Mouse (Mus musculus) CH12.LX (cell line): ENCODE results near the gene Lysmd1.

Experiments
- CHD1 ChIP-seq: IDR thresholded peaks from 2 replicates; pipeline ENCODE4 v1.6.1; 2012; ENCODE audit warnings: low read depth, low read length, improper control_type of control experiment, inconsistent platforms
- CTCF ChIP-seq, 2 experiments: IDR thresholded peaks in 1 of 2; conservative IDR thresholded peaks in 1 of 2; 2 replicates each; pipeline ENCODE4 v1.5.1; 2011 to 2012; ENCODE audit warnings: low read depth in 2 of 2, low read length in 2 of 2, improper control_type of control experiment in 1 of 2, inconsistent platforms in 1 of 2, mild to moderate bottlenecking in 1 of 2, moderate library complexity in 1 of 2
- ELF1 ChIP-seq: IDR thresholded peaks from 2 replicates; pipeline ENCODE4 v1.6.1; 2014; ENCODE audit warnings: low read depth, mild to moderate bottlenecking, inconsistent platforms, low read length, improper control_type of control experiment
- POLR2A ChIP-seq: IDR thresholded peaks from 2 replicates; pipeline ENCODE4 v1.6.1; 2011; ENCODE audit warnings: low read depth, mild to moderate bottlenecking, improper control_type of control experiment, low read length
- ZNF384 ChIP-seq: IDR thresholded peaks from 2 replicates; pipeline ENCODE4 v1.6.1; 2012; ENCODE audit warnings: low read depth, low read length, improper control_type of control experiment, inconsistent platforms

DNA sequence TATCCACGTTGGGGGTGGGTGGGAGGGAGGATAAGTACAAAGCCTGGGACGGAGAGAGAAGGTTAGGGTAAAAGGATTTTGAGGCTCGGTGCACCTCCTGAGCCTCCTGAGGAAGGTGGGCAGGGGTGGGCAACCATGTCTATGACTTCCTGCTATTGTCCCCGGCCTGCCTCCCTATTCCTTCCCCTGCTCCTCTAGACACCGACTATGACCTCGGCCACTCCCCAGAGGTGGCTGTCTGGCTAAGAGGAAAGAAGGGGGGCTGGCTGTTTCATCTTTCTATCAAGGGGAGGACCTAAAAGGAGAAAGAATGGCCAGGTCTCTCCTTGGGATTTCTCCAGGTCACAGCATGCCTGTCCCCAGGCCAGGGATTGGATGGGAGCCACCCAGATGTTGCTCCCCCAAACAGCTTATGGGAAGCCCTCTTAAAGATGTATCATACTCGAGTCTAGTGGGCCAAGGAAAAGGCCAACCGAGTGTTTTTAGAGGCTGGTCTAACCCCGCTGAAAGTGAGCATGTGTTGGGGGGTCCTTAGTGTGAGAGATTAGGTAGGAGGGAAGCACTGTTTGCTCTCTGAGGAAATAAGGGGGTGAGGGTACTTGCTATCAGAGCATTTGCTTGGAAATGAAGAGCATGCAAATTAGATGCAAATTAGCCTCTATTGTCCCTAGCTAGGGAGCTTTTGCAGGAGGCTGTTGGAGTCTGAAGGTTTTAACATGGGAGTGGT, 27.9 kb downstream of the Lysmd1 start:
- no peak for TF ChIP-seq POLR2A
- TF ChIP-seq CHD1: no peak
- no peak for TF ChIP-seq CTCF (conservative IDR thresholded peaks at IDR 0.05 in 1 of 2, IDR thresholded peaks at IDR 0.05 in 1 of 2; ENCODE audit: low read depth in 2 of 2, low read length in 2 of 2)
- no peak for TF ChIP-seq ZNF384
- TF ChIP-seq ELF1: no peak
